Mouse (Mus musculus): Measurements from ENCODE around the gene Baz2b. TPM values are rescaled to one million over a fixed set of nuclear protein-coding genes. Genes with fewer than 3 reads are reported as not detected.

Baz2b gene
- polyA plus RNA-seq, 1 experiment from 2014 or later: 56.5 TPM

DNA sequence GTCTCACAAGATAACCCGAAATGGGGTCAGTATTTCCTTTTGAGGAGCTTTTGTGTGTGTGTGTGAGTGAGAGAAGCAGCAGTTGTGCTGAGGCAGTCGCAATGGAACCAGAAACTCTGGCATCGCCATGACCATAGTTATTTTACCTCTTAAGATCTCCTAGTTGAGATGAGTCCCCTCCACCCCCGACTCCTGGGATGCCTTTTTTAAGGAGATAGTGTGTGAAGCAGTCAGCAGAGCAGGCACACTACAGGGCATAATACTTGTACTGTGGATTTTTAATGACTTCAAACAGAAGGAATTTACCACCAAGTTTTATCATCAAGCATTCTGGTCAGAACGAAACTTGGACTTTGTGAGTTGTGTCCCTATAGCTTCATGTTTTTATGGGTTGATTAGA is 1.2 kb upstream of the Baz2b start:
- no peak overlapping the region for H3K27ac ChIP-seq (replicated peaks; ENCODE audit: low read depth, low read length)
- no peak for DNase-seq (ENCODE audit: low spot score)

DNA sequence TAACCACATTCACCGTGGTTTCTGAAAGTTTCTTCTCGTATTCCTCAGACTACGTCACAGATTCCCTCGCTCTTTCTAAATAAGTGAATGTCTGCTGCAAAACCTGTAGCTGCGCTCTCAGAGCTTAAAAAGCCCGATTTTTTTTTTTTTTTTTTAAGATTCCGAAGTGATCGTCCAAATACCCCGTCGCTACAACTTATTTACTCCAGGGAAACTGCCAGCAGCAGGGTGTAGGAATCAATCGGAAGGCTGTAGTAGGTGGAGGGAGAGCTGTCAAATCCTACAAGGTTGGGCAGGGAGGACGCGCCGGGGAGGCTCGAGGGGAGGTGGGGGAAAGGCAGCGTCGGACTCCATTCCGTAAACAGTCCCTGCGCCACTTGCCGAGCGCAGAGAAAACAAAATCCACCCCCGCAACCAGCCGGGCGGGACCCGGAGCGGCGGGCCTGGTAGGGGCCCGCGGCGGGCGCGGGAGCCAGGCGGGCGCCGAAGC is 472 bp downstream of the Baz2b start:
- Histone ChIP-seq H3K4me1 (ENCODE audit: control insufficient read depth, insufficient read depth, low read length) (no peaks in the 10 kb centered on the region), H3K9me3 (replicated peaks; ENCODE audit: control insufficient read depth, low read length) (no peaks in the 10 kb centered on the region), H3K27me3 (ENCODE audit: control insufficient read depth, insufficient read depth, low read length) (no peaks in the 10 kb centered on the region), H3K27ac (replicated peaks; ENCODE audit: low read depth, low read length) (peak overlapping the region; percentile 65), H3K4me2 (ENCODE audit: low read depth, low read length) (peak overlapping the region; percentile 66), H3K9ac (replicated peaks; ENCODE audit: low read length) (peak overlapping the region; percentile 90), H3K36me3 (replicated peaks; ENCODE audit: control insufficient read depth, insufficient read depth, low read depth, low read length) (no peaks in the 10 kb centered on the region), H3K4me3 (ENCODE audit: low read depth, low read length) (peak overlapping the region; percentile 95)
- ATAC-seq (replicated peaks; ENCODE audit: insufficient number of reproducible peaks, low FRiP score, low TSS enrichment, low read depth) (no peak; the same call in 1 of the 2 replicates), DNase-seq (ENCODE audit: low spot score) (peak; percentile 60)
- WGBS: under 1% methylated on average over 30 of the region's 35 CpGs

More for the DNA sequence above, 1.2 kb upstream of the Baz2b start:
- Histone ChIP-seq H3K4me3 (ENCODE audit: low read depth, low read length) (peak overlapping the region; percentile 95), H3K9me3 (replicated peaks; ENCODE audit: control insufficient read depth, low read length) (no peaks in the 10 kb centered on the region), H3K9ac (replicated peaks; ENCODE audit: low read length) (peak overlapping the region; percentile 90), H3K4me1 (ENCODE audit: control insufficient read depth, insufficient read depth, low read length) (no peaks in the 10 kb centered on the region), H3K36me3 (replicated peaks; ENCODE audit: control insufficient read depth, insufficient read depth, low read depth, low read length) (no peaks in the 10 kb centered on the region), H3K4me2 (ENCODE audit: low read depth, low read length) (peak overlapping the region; percentile 66), H3K27me3 (ENCODE audit: control insufficient read depth, insufficient read depth, low read length) (no peaks in the 10 kb centered on the region)
- no peak for ATAC-seq (replicated peaks; ENCODE audit: insufficient number of reproducible peaks, low FRiP score, low TSS enrichment, low read depth)
- WGBS: 30% methylated on average over 5 of the region's 5 CpGs

DNA sequence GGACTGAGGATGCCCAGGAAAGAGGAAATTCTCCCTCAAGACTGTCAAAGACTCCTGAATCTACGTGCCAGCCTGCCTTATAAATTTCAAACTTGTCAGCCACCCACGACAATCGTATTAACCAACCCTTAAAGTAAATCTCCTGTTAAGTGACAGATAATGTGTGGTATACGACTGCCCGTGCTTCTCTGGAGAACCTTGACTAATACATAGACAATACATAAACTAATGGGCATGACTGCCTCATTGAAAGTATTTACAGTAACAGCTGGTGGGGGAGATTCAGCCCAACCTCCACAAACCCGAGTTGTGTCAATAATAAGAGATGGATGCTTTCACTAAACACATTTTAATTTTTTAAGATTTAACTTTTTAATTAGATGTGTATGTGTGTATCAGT is 3.8 kb downstream of the Baz2b start:
- Histone ChIP-seq H3K36me3 (replicated peaks; ENCODE audit: control insufficient read depth, insufficient read depth, low read depth, low read length) (no peaks in the 10 kb centered on the region), H3K27ac (replicated peaks; ENCODE audit: low read depth, low read length) (no peak overlapping the region), H3K9me3 (replicated peaks; ENCODE audit: control insufficient read depth, low read length) (no peaks in the 10 kb centered on the region), H3K4me1 (ENCODE audit: control insufficient read depth, insufficient read depth, low read length) (no peaks in the 10 kb centered on the region), H3K4me3 (ENCODE audit: low read depth, low read length) (no peak overlapping the region), H3K27me3 (ENCODE audit: control insufficient read depth, insufficient read depth, low read length) (no peaks in the 10 kb centered on the region), H3K4me2 (ENCODE audit: low read depth, low read length) (no peak overlapping the region), H3K9ac (replicated peaks; ENCODE audit: low read length) (no peak overlapping the region)
- DNase-seq (ENCODE audit: low spot score): no peak
- WGBS: 76% methylated on average over 6 of the region's 6 CpGs
- ATAC-seq (replicated peaks; ENCODE audit: insufficient number of reproducible peaks, low FRiP score, low TSS enrichment, low read depth): no peak

DNA sequence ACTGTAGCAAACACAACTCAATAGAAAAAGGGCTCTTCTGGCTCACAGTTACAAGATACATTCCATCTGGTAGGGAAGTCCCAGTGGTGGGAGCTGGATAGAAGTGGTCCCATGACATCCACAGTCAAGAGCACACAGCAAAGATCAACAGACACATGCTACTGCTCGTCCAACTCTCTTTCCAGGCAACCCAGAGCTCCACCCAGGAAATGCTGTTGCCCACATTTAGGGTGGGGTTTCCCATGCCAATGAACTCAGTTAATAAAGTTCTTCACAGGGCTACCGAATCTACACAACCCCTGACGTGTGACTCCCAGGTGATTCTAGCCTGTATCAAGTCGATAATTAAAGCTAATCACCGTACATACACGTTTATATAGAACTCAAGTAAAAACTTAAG is 5.5 kb downstream of the Baz2b start:
- H3K4me3 ChIP-seq (ENCODE audit: low read depth, low read length): no peak overlapping the region
- H3K9me3 ChIP-seq (replicated peaks; ENCODE audit: control insufficient read depth, low read length): no peaks in the 10 kb centered on the region
- no peak overlapping the region for H3K27ac ChIP-seq (replicated peaks; ENCODE audit: low read depth, low read length)
- WGBS: 79% methylated on average over 6 of the region's 6 CpGs
- no peaks in the 10 kb centered on the region for H3K27me3 ChIP-seq (ENCODE audit: control insufficient read depth, insufficient read depth, low read length)
- H3K9ac ChIP-seq (replicated peaks; ENCODE audit: low read length): no peak overlapping the region
- no peaks in the 10 kb centered on the region for H3K36me3 ChIP-seq (replicated peaks; ENCODE audit: control insufficient read depth, insufficient read depth, low read depth, low read length)
- DNase-seq (ENCODE audit: low spot score) (no peak), ATAC-seq (replicated peaks; ENCODE audit: insufficient number of reproducible peaks, low FRiP score, low TSS enrichment, low read depth) (no peak)
- no peaks in the 10 kb centered on the region for H3K4me1 ChIP-seq (ENCODE audit: control insufficient read depth, insufficient read depth, low read length)
- no peak overlapping the region for H3K4me2 ChIP-seq (ENCODE audit: low read depth, low read length)

DNA sequence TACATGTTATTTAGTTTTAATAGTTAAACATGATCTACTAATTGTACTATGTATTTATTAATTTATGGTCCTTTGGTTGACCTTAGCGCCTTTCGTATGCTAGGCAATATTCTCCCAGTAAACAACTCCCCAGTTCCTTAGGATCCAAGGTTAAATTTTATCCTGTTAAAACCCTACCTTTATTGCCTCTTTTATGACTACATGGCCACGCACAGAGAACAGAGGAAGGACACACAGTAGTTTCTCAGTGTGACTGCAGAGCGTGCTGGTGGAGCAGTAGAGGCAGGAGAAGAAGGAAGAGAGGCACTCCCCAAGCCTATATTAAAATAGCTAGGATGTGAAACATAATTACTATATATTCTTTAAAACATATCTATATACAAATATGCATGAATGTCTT is 5.9 kb downstream of the Baz2b start:
- Histone ChIP-seq H3K4me3 (ENCODE audit: low read depth, low read length) (no peak overlapping the region), H3K4me2 (ENCODE audit: low read depth, low read length) (no peak overlapping the region), H3K9ac (replicated peaks; ENCODE audit: low read length) (no peak overlapping the region), H3K4me1 (ENCODE audit: control insufficient read depth, insufficient read depth, low read length) (no peaks in the 10 kb centered on the region), H3K27ac (replicated peaks; ENCODE audit: low read depth, low read length) (no peak overlapping the region), H3K27me3 (ENCODE audit: control insufficient read depth, insufficient read depth, low read length) (no peaks in the 10 kb centered on the region), H3K36me3 (replicated peaks; ENCODE audit: control insufficient read depth, insufficient read depth, low read depth, low read length) (no peaks in the 10 kb centered on the region), H3K9me3 (replicated peaks; ENCODE audit: control insufficient read depth, low read length) (no peaks in the 10 kb centered on the region)
- ATAC-seq (replicated peaks; ENCODE audit: insufficient number of reproducible peaks, low FRiP score, low TSS enrichment, low read depth) (no peak), DNase-seq (ENCODE audit: low spot score) (no peak)
- WGBS: 92% methylated on average over 4 of the region's 4 CpGs

DNA sequence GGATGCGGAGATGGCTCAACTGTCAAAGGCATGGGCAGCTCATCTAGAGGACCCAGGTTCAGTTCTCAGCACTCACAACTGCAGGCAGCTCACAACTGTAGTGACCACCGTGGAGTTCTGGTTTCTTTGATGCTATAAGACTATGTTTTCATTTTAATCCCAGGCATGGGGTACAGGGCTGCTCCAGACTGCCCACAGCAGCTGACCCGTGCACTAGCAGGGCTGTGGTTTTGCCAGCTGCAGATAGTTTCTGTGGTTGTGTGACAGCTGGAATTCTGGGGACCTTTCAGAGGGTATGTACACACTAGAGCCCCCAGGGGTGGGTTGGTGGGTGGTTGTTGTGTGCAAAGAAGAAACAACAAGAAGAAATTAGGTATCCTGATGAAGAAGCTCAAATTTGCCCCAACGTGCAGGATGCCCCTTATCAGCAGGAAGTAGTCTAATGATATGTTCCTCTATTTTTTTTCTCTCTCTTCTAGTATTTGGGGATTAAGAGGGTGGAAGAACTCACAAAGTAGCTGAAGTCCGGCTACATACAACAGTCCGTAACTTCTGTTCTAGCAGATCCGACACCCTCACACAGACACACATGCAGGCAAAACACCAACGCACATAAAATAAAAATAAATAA is 6.6 kb downstream of the Baz2b start:
- Histone ChIP-seq H3K9ac (replicated peaks; ENCODE audit: low read length) (no peak overlapping the region), H3K9me3 (replicated peaks; ENCODE audit: control insufficient read depth, low read length) (no peaks in the 10 kb centered on the region), H3K4me2 (ENCODE audit: low read depth, low read length) (no peak overlapping the region), H3K4me1 (ENCODE audit: control insufficient read depth, insufficient read depth, low read length) (no peaks in the 10 kb centered on the region), H3K27ac (replicated peaks; ENCODE audit: low read depth, low read length) (no peak overlapping the region), H3K36me3 (replicated peaks; ENCODE audit: control insufficient read depth, insufficient read depth, low read depth, low read length) (no peaks in the 10 kb centered on the region), H3K27me3 (ENCODE audit: control insufficient read depth, insufficient read depth, low read length) (no peaks in the 10 kb centered on the region), H3K4me3 (ENCODE audit: low read depth, low read length) (no peak overlapping the region)
- 84% methylated on average over 8 of the region's 8 CpGs for WGBS
- ATAC-seq (replicated peaks; ENCODE audit: insufficient number of reproducible peaks, low FRiP score, low TSS enrichment, low read depth): no peak
- DNase-seq (ENCODE audit: low spot score): no peak

DNA sequence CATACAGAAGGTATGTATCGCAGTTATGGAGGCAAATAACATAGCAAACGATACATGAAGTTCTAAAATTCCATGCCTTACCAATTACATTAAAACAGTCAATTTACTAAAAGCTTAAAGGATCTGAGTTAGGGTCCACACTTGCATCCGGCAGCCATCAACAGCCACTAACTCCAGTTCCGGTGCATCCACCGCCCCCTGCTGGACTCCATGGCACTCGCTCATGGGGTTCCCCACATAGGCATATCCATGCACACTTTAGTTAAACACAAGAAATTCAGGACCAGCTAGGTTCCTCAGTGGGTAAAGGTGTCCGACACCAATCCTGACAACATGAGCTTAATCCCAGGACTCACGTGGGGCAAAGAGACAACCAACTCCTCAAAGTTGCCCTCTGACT is 9.0 kb downstream of the Baz2b start:
- H3K4me1 ChIP-seq (ENCODE audit: control insufficient read depth, insufficient read depth, low read length): no peaks in the 10 kb centered on the region
- WGBS: 51% methylated on average over 8 of the region's 8 CpGs
- H3K27me3 ChIP-seq (ENCODE audit: control insufficient read depth, insufficient read depth, low read length): no peaks in the 10 kb centered on the region
- ATAC-seq (replicated peaks; ENCODE audit: insufficient number of reproducible peaks, low FRiP score, low TSS enrichment, low read depth): no peak
- no peak overlapping the region for H3K4me3 ChIP-seq (ENCODE audit: low read depth, low read length)
- no peak overlapping the region for H3K27ac ChIP-seq (replicated peaks; ENCODE audit: low read depth, low read length)
- peak; percentile 68 for DNase-seq (ENCODE audit: low spot score)
- no peaks in the 10 kb centered on the region for H3K9me3 ChIP-seq (replicated peaks; ENCODE audit: control insufficient read depth, low read length)
- H3K36me3 ChIP-seq (replicated peaks; ENCODE audit: control insufficient read depth, insufficient read depth, low read depth, low read length): no peaks in the 10 kb centered on the region
- H3K9ac ChIP-seq (replicated peaks; ENCODE audit: low read length): no peak overlapping the region
- H3K4me2 ChIP-seq (ENCODE audit: low read depth, low read length): no peak overlapping the region

DNA sequence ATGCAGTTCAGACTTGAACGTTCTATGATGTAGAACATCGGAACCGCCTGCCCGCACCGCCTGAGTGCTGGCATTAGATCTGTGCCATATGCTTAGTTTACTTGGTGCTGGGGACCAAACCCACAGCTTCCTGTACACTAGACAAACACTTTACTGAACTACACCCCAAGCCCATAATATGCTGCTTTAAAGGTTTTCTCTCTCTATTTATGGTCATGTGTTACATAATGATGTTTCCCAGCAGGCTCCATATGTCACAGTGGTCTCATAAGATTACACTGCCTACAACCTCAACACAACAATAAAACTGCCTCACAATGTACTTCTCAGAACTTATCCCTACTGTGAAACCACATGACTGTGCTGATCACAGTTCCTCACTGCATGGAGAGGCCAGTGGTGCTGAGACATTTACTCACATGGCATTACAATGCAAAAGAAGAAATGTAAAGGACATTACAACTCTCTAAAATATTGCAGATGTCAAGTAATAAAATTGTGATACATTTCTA is 9.5 kb downstream of the Baz2b start:
- DNase-seq (ENCODE audit: low spot score) (no peak), ATAC-seq (replicated peaks; ENCODE audit: insufficient number of reproducible peaks, low FRiP score, low TSS enrichment, low read depth) (no peak)
- Histone ChIP-seq H3K36me3 (replicated peaks; ENCODE audit: control insufficient read depth, insufficient read depth, low read depth, low read length) (no peaks in the 10 kb centered on the region), H3K9ac (replicated peaks; ENCODE audit: low read length) (no peak overlapping the region), H3K9me3 (replicated peaks; ENCODE audit: control insufficient read depth, low read length) (no peaks in the 10 kb centered on the region), H3K4me1 (ENCODE audit: control insufficient read depth, insufficient read depth, low read length) (no peaks in the 10 kb centered on the region), H3K4me3 (ENCODE audit: low read depth, low read length) (no peak overlapping the region), H3K27ac (replicated peaks; ENCODE audit: low read depth, low read length) (no peak overlapping the region), H3K4me2 (ENCODE audit: low read depth, low read length) (no peak overlapping the region), H3K27me3 (ENCODE audit: control insufficient read depth, insufficient read depth, low read length) (no peaks in the 10 kb centered on the region)
- WGBS: 96% methylated on average over 5 of the region's 5 CpGs

Data from embryonic facial prominence, embryonic 11.5 days (tissue).